Mouse (Mus musculus): ENCODE data around the gene Fcgbp.
A peak's percentile ranks its signal among the peaks of the same experiment; 100 is the strongest.
"Not testable (repeated sequence)": the region's sequence is repeated elsewhere in the genome, so short reads cannot be mapped to it uniquely, and the experiment has no call there.

The Fcgbp gene

GRCm38 (mm10) chr7:28070531-28071298 lies at the start of gene Fcgbp:
Gene Fcgbp (plus strand): TSS chr7:28071236.
- DNase-seq (ENCODE audit: low read depth, low spot score), result no peak

GRCm38 (mm10) chr7:28044524-28044923 lies 26.5 kb upstream of the Fcgbp start:
- DNase-seq (ENCODE audit: low read depth, low spot score), result peak; percentile 11

- peak; percentile 97 for DNase-seq (ENCODE audit: low read depth, low spot score)
These were observed 21.3 kb upstream of the Fcgbp start, which contains the start of gene Psmc4 for GRCm38 (mm10) chr7:28049476-28050409. Gene Psmc4 (minus strand): TSS chr7:28050101.

- DNase-seq (ENCODE audit: low read depth, low spot score), result no peak
These were observed 20.5 kb upstream of the Fcgbp start for GRCm38 (mm10) chr7:28050584-28050983.

- DNase-seq (ENCODE audit: low read depth, low spot score), result peak; percentile 38
These were observed 17.7 kb upstream of the Fcgbp start for GRCm38 (mm10) chr7:28053046-28053930.

- no peak for DNase-seq (ENCODE audit: low read depth, low spot score)
These were observed 11.1 kb upstream of the Fcgbp start for GRCm38 (mm10) chr7:28059972-28060371.

GRCm38 (mm10) chr7:28068661-28069060 lies 2.4 kb upstream of the Fcgbp start:
- DNase-seq (ENCODE audit: low read depth, low spot score), result no peak

GRCm38 (mm10) chr7:28069546-28070172 lies 1.4 kb upstream of the Fcgbp start:
- no peak for DNase-seq (ENCODE audit: low read depth, low spot score)

GRCm38 (mm10) chr7:28084215-28084614 lies 13.2 kb downstream of the Fcgbp start:
- no peak for DNase-seq (ENCODE audit: low read depth, low spot score)

GRCm38 (mm10) chr7:28086236-28086635 lies 15.2 kb downstream of the Fcgbp start:
- DNase-seq (ENCODE audit: low read depth, low spot score), result no peak

- no peak for DNase-seq (ENCODE audit: low read depth, low spot score)
These were observed 22.5 kb downstream of the Fcgbp start for GRCm38 (mm10) chr7:28093541-28093940.

- no peak for DNase-seq (ENCODE audit: low read depth, low spot score)
These were observed 28.1 kb downstream of the Fcgbp start for GRCm38 (mm10) chr7:28099101-28099500.

GRCm38 (mm10) chr7:28100596-28101590 lies 29.9 kb downstream of the Fcgbp start:
- no peak for DNase-seq (ENCODE audit: low read depth, low spot score)

- DNase-seq (ENCODE audit: low read depth, low spot score), result not testable (repeated sequence)
These were observed 31.9 kb downstream of the Fcgbp start for GRCm38 (mm10) chr7:28102936-28103335.

- DNase-seq (ENCODE audit: low read depth, low spot score), result no peak
These were observed 33.6 kb downstream of the Fcgbp start for GRCm38 (mm10) chr7:28104670-28105069.

GRCm38 (mm10) chr7:28106241-28106640 lies 35.2 kb downstream of the Fcgbp start:
- no peak for DNase-seq (ENCODE audit: low read depth, low spot score)

- no peak for DNase-seq (ENCODE audit: low read depth, low spot score)
These were observed 43.6 kb downstream of the Fcgbp start for GRCm38 (mm10) chr7:28114648-28115047.

- DNase-seq (ENCODE audit: low read depth, low spot score), result no peak
These were observed 58.1 kb downstream of the Fcgbp start, which contains the start of gene 9530053A07Rik for GRCm38 (mm10) chr7:28129166-28129565. Gene 9530053A07Rik (plus strand): TSS chr7:28129466.

GRCm38 (mm10) chr7:28137613-28138012 lies 66.6 kb downstream of the Fcgbp start:
- DNase-seq (ENCODE audit: low read depth, low spot score), result peak; percentile 69

- peak; percentile 63 for DNase-seq (ENCODE audit: low read depth, low spot score)
These were observed 77.2 kb downstream of the Fcgbp start for GRCm38 (mm10) chr7:28148263-28148662.

Data from 3T3-L1 (cell line).